Mouse (Mus musculus) cerebellum, adult 8-10 months (tissue): ENCODE measurements around the gene Rbm39.
"Not testable (repeated sequence)": the region's sequence is repeated elsewhere in the genome, so short reads cannot be mapped to it uniquely, and the experiment has no call there.

Experiments used
- DNase-seq: peaks from one replicate; pipeline ENCODE4 v3.0.0; 2022

Rbm39 gene

GRCm38 (mm10) chr2:156180094-156180821 is at the start of gene Rbm39:
TSS of gene Rbm39 (minus strand) at chr2:156180238.
- DNase-seq: peak; percentile 100

DNA sequence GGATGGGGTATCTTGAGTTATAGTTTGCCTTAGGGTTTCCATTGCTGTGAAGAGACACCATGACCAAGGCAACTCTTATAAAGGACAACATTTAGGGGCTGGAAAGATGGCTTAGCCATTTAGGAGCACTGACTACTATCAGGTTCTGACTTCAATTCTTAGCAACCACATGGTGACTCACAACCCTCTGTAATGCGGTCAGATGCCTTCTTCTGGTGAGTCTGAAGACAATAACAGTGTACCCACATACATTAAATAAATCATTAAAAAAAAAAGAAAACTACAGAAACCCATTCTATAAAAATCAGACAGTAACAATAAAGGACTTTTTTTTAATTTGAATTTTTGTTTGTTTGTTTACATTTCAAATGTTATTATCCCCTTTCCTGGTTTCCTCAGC is 49.1 kb upstream of the Rbm39 start:
- no peak for DNase-seq

- no peak for DNase-seq
Measured at GRCm38 (mm10) chr2:156227689-156228088, 47.7 kb upstream of the Rbm39 start.

DNA sequence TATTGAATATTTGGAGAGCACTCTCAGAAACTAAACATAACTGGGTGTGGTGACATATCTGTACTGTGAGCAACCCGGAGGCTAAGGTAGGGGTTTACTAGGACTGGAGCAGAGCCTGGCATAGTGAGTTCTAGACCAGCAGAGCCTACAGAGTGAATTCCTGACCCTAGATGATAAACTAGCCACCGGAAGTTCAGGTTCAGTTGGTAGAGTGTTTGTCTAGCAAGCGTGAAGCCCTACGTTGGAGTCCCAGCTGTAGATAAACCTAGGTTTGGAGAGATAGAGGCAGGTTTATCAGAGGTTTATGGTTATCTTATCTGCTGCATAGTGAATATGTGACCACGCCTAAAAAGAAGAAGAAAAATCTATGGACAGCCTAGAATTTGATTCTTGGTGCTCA is 44.0 kb upstream of the Rbm39 start:
- no peak for DNase-seq

- DNase-seq: no peak
Measured at GRCm38 (mm10) chr2:156222100-156222499, 42.1 kb upstream of the Rbm39 start.

GRCm38 (mm10) chr2:156217786-156218185 is 37.7 kb upstream of the Rbm39 start:
- no peak for DNase-seq

DNA sequence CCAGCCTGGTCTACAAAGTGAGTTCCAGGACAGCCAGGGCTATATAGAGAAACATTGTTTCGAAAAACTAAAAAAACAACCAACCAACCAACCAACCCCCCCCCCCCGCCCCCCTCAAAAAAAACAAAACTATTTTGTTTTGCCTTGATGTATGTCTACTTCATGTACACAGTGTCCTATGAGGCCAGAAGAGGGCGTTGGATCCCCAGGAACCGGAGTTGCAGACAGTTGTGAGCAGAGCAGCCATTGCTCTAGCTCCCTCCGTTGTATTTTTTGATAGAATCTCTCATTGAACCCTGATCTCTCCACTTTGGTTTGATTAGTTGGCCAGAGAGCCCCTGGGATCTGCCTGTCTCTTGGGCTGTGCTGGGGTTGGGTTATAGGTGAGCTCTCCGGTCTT is 23.9 kb upstream of the Rbm39 start:
- DNase-seq: no peak

DNA sequence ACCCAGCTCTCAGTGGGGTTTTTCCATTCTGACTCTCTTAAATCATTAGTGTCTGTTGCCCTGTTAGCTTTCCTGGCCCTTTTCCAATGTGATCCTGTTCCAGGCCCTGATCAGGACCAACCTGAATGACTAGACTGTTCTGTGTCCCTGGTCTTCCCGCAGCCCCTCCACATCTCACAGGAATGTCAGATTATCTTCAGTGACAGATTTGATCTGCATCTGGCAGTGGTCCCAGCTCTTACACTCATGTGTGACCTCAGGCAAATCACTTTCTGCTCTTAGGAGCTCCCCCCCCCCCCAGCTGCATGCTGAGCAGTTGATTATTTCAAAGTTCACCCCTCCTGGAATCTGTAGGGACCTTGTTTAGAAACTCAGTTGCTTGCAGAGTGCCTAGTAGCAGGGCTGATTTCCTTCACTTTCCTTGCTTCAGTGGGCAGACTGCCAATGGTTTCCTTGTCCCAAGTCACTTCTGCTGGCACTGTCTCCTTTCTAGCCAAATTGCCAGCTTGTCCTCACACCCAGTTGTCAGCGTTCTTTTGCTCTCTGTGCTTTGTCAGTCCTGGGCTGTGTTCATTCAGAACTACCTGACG is 22.9 kb upstream of the Rbm39 start:
- peak; percentile 81 for DNase-seq

- no peak for DNase-seq
Measured at GRCm38 (mm10) chr2:156201486-156201885, 21.4 kb upstream of the Rbm39 start.

DNA sequence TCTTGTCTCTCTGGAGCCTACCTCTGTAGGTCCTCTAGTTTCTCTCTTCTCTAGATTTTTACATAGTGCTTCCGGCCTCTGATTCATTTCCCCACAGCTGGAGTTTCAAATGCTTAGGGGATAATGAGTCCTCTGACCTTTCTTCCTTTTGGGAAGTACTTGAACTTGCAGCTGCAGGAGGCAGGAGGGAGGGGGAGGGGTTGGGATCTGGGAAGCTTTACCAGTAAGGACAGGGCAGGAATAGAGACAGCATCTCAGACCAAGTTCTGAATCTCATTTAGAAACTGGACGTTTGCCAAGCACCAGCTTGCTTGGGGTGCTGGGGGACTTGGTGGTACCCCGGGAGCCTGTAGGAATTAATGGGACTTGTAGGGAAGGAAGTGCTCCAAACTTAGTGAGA is 19.9 kb upstream of the Rbm39 start:
- DNase-seq: no peak

- no peak for DNase-seq
Measured at GRCm38 (mm10) chr2:156197129-156197911, 17.3 kb upstream of the Rbm39 start.

DNA sequence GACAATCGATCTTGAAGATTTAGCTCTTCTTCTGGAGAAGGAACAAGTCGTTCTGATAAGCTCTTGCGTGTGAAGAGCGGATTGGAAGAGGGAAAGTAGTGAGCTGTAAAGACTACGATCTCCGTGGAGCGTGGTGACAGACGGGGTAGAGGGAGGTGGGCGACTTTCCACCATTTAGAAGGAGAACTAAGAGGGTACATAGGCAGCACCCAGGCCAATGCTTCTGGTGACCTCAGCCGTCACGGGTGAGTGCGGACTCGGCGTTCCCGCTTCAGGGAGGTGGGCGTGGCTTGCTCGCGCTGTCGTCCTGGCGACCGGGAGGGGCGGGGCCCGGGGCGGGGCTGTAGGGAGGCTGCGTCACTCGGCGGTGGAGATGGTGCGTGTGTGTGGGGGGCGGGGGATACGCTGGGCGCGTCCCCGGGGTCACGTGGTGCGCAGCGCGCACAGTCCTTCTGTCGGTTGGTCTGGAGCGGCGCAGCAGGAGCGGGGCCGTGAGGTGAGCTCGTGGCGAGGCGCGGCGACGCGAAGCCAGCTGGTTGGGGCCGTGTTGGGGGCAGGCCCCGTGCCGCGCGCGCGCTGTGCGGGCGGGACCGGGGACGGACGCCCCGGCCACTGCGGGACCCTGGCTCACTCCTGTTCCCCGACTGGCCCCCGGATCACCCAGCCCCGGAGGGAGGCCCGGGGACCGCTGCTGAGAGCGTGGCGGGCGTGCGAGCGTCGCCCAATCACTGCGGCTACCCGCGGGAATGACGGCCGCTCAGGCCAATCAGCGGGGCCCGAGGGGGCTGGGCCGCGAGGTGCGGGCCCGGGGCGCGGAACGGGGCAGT is 16.5 kb upstream of the Rbm39 start, which contains the start of gene Phf20:
Phf20 (plus strand) TSS at position 165 of the 827 bp plus-strand sequence.
- peak; percentile 98 for DNase-seq

DNA sequence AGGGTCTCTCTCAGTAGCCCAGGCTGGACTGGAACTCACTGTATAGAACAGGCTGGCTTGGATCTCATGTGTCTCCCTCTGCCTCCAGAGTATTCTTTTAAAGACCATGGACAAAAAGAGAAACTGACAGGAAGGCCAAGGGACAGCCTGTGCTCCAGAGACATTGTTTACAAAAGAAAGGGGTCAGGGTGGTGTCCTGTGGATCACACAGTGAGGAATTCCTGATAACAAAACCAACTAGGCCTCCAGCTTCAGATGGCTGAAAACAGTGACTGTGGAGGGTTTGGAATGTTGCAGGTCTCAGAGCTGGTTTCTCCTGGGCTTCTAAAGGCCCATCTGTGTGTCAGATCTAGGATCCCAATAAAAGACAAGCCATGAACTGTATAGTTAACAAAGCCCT is 14.5 kb upstream of the Rbm39 start:
- DNase-seq: no peak

DNA sequence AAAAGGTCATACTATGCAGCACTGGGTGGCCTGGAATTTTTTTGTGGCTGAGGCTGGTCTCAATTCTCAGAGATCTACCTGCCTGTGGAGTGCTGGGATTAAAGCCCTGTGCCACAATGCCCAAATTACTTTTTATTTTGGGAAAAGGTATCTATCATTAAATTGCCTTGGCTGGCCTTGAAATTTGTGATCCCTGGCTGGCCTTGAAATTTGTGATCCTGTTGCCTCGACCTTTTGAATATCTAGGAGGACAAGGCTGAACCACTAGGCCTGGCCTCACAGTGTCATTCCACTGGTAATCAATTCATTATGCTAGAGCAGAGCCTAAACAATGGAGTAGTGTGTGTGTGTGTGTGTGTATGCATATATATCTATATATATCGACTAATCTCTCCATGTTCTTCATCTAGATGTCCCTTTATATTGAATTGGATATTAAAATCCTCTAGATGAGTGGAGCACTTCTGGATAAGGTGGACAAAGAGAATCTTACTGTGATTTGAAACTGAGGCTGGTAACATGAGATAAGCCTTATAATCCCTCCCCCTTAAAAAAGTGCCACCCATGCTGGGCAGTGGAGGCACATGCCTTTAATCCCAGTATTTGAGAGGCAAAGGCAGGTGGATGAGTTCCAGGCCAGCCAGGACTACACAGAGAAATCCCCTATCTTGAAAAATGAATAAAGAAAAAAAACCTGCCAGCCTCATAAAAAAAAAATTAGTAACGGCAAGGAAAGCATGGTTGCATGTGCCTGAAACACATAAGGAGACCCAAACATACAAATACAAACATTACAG is 13.2 kb upstream of the Rbm39 start:
- DNase-seq: no peak

GRCm38 (mm10) chr2:156192068-156192467 is 12.0 kb upstream of the Rbm39 start:
- DNase-seq: no peak

GRCm38 (mm10) chr2:156191540-156191939 is 11.5 kb upstream of the Rbm39 start:
- no peak for DNase-seq

- no peak for DNase-seq
Measured at GRCm38 (mm10) chr2:156190004-156190896, 10.2 kb upstream of the Rbm39 start.

- not testable (repeated sequence) for DNase-seq
Measured at GRCm38 (mm10) chr2:156189241-156189640, 9.2 kb upstream of the Rbm39 start.

DNA sequence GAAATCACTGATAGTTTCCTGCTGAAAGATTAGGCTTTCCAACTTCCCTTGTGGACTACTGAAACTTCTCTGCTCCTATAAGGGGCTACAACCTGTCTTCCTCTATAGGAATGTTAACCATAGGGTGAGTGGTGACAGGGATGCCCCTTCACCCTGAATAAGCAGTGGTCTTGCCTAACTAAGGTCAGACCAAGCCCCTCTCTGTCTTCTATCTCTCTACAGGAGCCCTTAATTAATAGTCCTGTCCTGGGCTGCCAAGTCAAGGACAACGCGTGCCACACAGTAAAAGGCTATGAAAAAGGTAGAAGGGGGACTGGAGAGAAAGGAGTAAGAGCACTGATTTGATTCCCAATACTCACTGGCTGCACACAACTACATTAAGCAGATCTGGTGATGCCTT is 1.6 kb upstream of the Rbm39 start:
- no peak for DNase-seq

DNA sequence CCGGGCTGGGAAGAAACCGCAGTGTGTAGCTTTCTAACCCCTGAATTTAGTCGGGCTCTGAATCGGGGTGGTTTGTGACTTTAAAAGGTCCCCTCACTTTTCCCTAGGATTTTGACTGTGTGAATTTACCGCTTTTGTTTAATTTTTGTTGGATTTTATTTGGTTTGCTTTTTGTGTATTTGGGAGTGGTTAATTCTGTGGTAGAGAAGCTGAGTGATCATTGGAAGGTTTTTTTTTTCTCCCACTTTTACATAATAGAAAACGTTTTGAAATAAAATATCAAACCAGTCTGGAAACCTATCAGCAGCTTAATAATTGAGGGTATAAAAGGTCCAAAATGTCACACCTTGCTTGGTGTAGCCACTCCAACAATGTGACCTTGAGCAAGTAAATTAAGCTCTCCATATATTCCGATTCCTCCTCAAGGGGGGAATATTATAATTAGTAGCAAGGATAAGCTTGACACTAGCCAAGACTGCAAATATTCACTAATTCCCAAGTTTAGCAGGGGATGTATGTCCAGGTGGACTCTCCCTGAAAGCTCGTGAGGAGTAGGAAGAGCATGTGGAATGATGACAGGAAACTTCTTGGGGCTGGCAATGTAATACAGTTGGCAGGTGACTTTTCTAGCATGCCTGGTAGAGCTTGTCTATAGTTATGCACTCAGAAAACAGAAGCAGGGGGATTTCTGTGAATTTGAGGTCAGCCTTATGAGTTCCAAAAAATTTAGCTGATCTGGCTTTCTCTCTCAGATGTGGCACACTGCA is 969 bp upstream of the Rbm39 start:
- no peak for DNase-seq
